Mouse (Mus musculus) bone marrow macrophage, adult 2 months (primary cell): ENCODE measurements around the gene Slc35e4. TPM values are rescaled to one million over a fixed set of nuclear protein-coding genes. Genes with fewer than 3 reads are reported as not detected.
A peak's percentile ranks its signal among the peaks of the same experiment; 100 is the strongest.

ENCODE experiments used
- H3K27ac ChIP-seq: 2 replicates; pipeline ENCODE4 v1.5.1; 2012; ENCODE audit warnings: low read depth, low read length; ENCODE audit not compliant: insufficient read depth
- H3K4me1 ChIP-seq: 2 replicates; pipeline ENCODE4 v1.6.1; 2012; ENCODE audit warnings: low read length; ENCODE audit not compliant: control insufficient read depth, insufficient read depth
- H3K4me3 ChIP-seq: 2 replicates; pipeline ENCODE4 v1.5.1; 2012; ENCODE audit warnings: mild to moderate bottlenecking, low read length, moderate library complexity; ENCODE audit not compliant: insufficient read depth
- CTCF ChIP-seq: IDR thresholded peaks from 2 replicates; pipeline ENCODE4 v1.5.1; 2012; ENCODE audit warnings: low read depth, mild to moderate bottlenecking, low read length, moderate library complexity
- POLR2A ChIP-seq: IDR thresholded peaks from 2 replicates; pipeline ENCODE4 v1.6.1; 2012; ENCODE audit warnings: mild to moderate bottlenecking, low read depth, low read length, borderline replicate concordance
- polyA plus RNA-seq: library from polyadenylated mRNA; stranded (reverse); fragments of >200 nt; gene quantifications from 2 replicates; pipeline ENCODE4 v1.2.4, GENCODE M21; 2012; ENCODE audit not compliant: missing spikeins, insufficient read depth, insufficient read length

Gene Slc35e4
- polyA plus RNA-seq, 1 experiment, result 9.7 TPM

GRCm38 (mm10) chr11:3878660-3879059 is 35.8 kb downstream of the Slc35e4 start:
- no peak overlapping the region for H3K27ac ChIP-seq

DNA sequence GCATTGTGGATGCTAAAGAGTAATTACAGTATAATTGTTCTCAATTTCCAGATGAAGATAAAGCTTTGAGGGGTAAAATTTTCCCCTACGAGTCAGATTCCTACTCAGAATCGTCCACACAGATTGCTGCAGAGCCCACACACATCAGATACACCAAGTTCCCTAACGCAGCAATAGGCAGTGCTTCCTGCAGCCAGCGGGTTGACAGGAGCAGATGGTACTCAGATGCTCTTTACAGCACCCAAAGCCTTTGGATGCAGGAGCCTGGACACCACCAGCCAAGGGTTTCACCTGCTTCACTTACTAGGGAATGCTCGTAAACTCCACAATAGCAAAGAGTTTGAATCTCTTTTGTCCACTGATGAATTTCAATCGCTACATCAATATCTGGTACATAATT is 38.0 kb downstream of the Slc35e4 start:
- H3K4me3 ChIP-seq, result no peak overlapping the region
- peaks cover 10% of the 10 kb centered on the region for H3K4me1 ChIP-seq
- no peak overlapping the region for H3K27ac ChIP-seq
- no peak for TF ChIP-seq POLR2A
- no peak for TF ChIP-seq CTCF

More at GRCm38 (mm10) chr11:3878660-3879059, 35.8 kb downstream of the Slc35e4 start:
- no peak for TF ChIP-seq CTCF
- Histone ChIP-seq H3K4me1 (peaks cover 14% of the 10 kb centered on the region), H3K4me3 (no peak overlapping the region)

DNA sequence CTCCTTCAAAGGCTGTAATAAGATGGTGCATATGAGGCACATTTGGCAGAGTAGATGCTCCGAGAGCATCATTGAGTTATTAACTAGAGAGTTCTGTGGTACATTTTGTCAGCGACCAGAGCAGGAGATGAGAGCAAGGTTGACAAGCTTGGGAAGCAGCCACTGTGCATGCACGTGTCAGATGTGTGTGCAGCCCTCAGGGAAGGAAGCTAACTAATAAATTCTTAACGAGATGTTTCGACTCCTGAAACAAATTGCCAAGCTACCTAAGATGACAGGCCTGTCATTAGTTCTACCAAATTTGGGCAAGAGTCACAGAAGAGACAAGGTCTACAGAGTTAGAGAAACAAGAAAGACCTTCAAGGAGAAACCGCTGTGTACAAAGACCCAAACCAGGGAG is 50.1 kb downstream of the Slc35e4 start:
- Histone ChIP-seq H3K4me3 (peak overlapping the region; percentile 85), H3K27ac (no peak overlapping the region), H3K4me1 (peaks cover 8% of the 10 kb centered on the region)
- TF ChIP-seq POLR2A (no peak), CTCF (no peak)

DNA sequence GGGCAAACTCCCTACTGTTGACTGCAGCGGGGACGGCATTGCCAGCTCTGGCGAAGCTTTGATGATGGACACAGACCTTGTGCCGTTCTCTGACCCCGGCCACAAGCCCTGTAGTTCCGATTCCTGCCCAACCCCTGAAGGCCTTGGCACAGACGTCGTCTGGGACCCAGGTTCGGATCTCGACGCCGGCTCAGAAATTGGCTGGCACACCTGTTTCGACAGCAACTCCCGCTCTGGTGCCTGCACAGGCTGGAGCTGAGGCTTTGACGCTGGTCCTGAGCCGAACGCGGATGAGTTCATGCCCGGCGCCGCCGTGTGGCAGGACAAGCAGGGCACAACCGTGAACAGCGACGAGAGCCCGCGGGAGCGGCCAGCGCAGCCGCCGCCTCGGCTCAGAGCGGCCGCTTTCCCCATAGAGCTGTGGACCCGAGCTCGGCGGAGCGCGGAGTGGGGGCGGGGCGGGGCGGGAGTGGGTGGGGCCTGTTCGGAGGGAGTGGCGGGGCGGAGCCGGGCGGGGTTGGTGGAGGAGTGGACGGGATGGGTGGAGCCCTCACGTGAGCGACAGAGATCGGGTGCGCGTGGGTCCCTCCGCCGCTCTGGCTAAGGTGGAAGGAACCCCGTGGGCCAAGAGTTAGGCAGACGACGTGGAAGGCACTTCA is 50.9 kb downstream of the Slc35e4 start, which contains the start of gene Osbp2:
Gene Osbp2, minus strand, starts transcription at position 450 of the 659 bp plus-strand sequence.
- H3K4me3 ChIP-seq, result peak within 1 kb of the TSS; percentile 85
- H3K27ac ChIP-seq, result no peak within 1 kb of the TSS
- H3K4me1 ChIP-seq, result peaks cover 8% of the 10 kb centered on the region
- no peak for TF ChIP-seq CTCF
- no peak for TF ChIP-seq POLR2A

DNA sequence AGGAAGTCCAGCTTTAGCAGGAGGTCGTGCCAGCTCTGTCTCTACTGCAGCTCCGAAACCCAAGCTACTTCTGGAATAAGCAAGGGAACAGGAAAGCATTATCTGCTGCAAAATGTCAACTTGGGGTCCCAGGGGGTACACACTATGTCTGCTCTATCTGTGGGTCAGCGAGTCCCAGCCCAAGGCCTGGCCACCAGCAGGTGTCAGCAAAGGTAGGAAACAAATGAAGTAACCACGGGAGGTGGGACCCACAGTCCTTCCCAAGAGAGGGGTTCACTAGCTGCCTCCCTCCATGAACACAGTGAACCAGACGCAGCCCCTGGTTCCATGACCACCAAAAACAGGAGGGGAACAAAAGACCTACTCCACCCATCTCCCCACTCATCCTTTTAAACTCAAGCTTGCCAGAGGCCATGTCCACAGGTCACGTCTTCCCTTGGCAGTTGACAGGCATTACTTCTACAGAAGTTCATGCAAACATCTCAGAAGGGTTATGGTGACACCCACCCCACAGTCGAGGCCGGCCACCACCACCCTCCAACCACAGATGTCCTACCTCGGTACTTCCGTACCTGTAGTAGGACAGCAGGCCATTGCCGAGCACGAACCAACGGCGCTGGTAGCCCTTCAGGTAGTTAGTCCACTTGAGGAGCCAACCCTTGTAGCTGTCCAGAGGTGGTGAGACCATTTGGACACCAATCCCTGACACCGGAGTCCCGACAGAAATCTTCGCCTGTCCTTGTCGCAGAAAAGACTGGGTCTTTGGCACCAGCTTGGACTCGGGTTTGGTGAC is 51.6 kb downstream of the Slc35e4 start:
- H3K27ac ChIP-seq, result no peak overlapping the region
- peak overlapping the region; percentile 59 for H3K4me3 ChIP-seq
- peaks cover 8% of the 10 kb centered on the region for H3K4me1 ChIP-seq
- TF ChIP-seq POLR2A (no peak), CTCF (no peak)

DNA sequence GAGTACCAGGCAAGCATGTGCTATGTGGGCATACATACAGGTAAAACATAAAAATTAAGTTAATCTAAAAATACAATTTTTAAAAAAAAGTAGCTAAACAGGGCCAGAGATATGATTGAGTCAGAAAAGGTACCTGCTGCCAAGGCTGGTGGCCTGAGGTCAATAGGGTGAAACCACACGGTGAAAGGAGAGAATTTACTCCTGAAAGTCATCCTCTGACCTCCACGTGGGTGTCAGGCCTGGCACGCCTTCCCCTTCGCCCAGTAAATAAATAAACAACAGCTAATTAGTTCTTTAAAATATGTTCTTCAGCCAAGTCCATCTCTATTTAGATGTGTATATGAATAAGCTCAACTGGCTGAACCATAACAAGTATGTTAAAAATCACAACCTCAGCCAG is 54.1 kb downstream of the Slc35e4 start:
- Histone ChIP-seq H3K27ac (no peak overlapping the region), H3K4me1 (peaks cover 8% of the 10 kb centered on the region), H3K4me3 (no peak overlapping the region)
- no peak for TF ChIP-seq CTCF
- no peak for TF ChIP-seq POLR2A

GRCm38 (mm10) chr11:3859778-3860177 is 54.7 kb downstream of the Slc35e4 start:
- no peak overlapping the region for H3K27ac ChIP-seq
- no peak overlapping the region for H3K4me3 ChIP-seq
- peaks cover 8% of the 10 kb centered on the region for H3K4me1 ChIP-seq
- TF ChIP-seq CTCF, result no peak
- no peak for TF ChIP-seq POLR2A

DNA sequence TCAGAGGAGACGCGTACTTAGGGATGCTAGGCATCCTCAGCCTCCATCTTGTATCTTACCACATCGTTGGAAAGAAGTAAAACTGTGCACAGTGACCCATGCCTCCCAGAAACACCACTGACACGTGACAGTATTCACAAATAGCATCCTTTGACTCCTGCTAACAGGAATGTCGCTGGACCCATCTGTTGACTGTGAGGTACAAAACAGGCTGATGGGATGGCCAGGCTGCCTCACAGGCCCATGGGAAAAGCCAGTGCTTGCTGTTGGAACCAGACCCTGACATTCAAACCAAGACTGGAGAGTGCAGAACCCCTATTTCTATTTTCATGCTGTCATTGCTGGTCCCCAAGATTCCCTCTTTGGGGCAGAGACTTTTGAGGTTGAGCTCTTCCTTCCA is 56.6 kb downstream of the Slc35e4 start:
- TF ChIP-seq POLR2A, result no peak
- TF ChIP-seq CTCF, result no peak
- H3K4me1 ChIP-seq, result peaks cover 3% of the 10 kb centered on the region; the same call in 1 of the 2 replicates
- no peak overlapping the region for H3K27ac ChIP-seq
- no peak overlapping the region for H3K4me3 ChIP-seq

Other genes with a start within 250 kb of the Slc35e4 start
- gene Osbp2, start 50.8 kb downstream of the Slc35e4 start, polyA plus RNA-seq, result 0.59 and 0.87 TPM in 2 replicates
- gene 4921536K21Rik, start 19.6 kb downstream of the Slc35e4 start, polyA plus RNA-seq, result 0.21 and 0.31 TPM in 2 replicates
- gene Dusp18, start 19.4 kb downstream of the Slc35e4 start, polyA plus RNA-seq, result 1.9 and 2.2 TPM in 2 replicates
- gene Tcn2, start 17.5 kb upstream of the Slc35e4 start, polyA plus RNA-seq, result 107 and 117 TPM in 2 replicates
- gene Pes1, start 49.3 kb upstream of the Slc35e4 start, polyA plus RNA-seq, result 58.8 and 73.7 TPM in 2 replicates
- gene 4930556J24Rik, start 62.1 kb upstream of the Slc35e4 start, polyA plus RNA-seq, result not detected in 2 replicates
- gene Gal3st1, start 69.0 kb upstream of the Slc35e4 start, polyA plus RNA-seq, result not detected in 2 replicates
- not detected in 2 replicates for gene Sec14l4, start 116.8 kb upstream of the Slc35e4 start, polyA plus RNA-seq
- not detected in 2 replicates for gene Sec14l3, start 150.2 kb upstream of the Slc35e4 start, polyA plus RNA-seq
- 0.76 and 0.78 TPM in 2 replicates for gene Mtfp1, start 180.8 kb upstream of the Slc35e4 start, polyA plus RNA-seq
- not detected in 2 replicates for gene Sec14l2, start 208.8 kb upstream of the Slc35e4 start, polyA plus RNA-seq
- gene Rnf215, start 220.5 kb upstream of the Slc35e4 start, polyA plus RNA-seq, result 15.4 and 21.2 TPM in 2 replicates
- 1.8 and 2.3 TPM in 2 replicates for gene Ccdc157, start 245.6 kb upstream of the Slc35e4 start, polyA plus RNA-seq
- gene Sf3a1, start 245.7 kb upstream of the Slc35e4 start, polyA plus RNA-seq, result 21.1 and 23.1 TPM in 2 replicates